Comparison of ENCODE assay signal across 8 mouse cellular contexts in the genomic region with DNA sequence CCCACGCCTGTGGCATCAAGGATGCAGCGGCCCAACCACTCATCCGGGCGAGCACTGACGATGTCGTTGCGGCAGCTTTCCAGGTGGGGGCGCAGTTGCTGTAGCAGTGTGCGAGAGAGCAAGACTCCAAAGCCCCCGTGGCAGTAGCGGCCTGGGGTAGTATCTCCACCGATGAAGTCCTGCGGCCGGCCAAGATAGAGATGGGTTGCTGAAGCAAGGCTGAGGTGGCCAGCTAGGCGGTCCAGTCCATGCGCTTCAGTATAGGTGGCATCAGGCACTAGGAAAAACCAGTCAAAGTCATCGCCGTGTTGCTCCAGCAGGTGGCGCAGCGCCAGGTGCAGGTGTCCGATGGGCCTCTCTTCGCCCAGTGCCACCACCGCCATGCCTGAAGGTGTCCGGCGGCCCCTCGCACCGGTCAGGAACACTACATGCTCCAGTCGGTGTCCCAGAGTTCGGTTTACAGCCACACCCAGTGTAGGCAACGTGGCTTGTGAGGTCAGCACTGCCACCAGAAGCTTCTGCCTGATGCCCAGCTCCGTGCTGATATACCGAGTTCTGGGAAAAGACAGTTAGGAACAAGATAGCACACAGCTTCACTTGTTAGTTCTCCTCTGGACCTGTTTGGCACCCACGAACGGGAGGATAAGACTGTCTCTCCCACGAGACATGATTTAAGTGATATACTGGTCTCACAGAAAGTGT. TPM values are rescaled to one million over a fixed set of nuclear protein-coding genes. Genes with fewer than 3 reads are reported as not detected.
DNase-seq lines count a peak whose midpoint lies in the region; ATAC-seq and TF ChIP-seq lines count a peak whose summit lies in the region.

No protein-coding gene starts in this region.

- H3K9ac ChIP-seq in ES-E14 (ENCODE audit: insufficient read depth, low read depth, low read length, poor library complexity, severe bottlenecking) = no peak overlapping the region; the same call in 1 of the 2 replicates
- peak overlapping the region; percentile 37; the same call in 1 of the 2 replicates for H3K9ac ChIP-seq in forebrain, embryonic 13.5 days

- peaks cover 27% of the 10 kb centered on the region for H3K36me3 ChIP-seq in ES-E14 (ENCODE audit: control insufficient read depth, insufficient read depth, low read length, poor library complexity, severe bottlenecking)
- H3K36me3 ChIP-seq in forebrain, embryonic 13.5 days (ENCODE audit: poor library complexity, severe bottlenecking) = peaks cover 47% of the 10 kb centered on the region

- H3K27me3 ChIP-seq in forebrain, embryonic 13.5 days = peaks cover 7% of the 10 kb centered on the region

- H3K27ac ChIP-seq in ES-E14 (ENCODE audit: insufficient read depth, low read depth, low read length, poor library complexity, severe bottlenecking) = no peak overlapping the region
- no peak overlapping the region for H3K27ac ChIP-seq in forebrain, embryonic 13.5 days

- H3K4me1 ChIP-seq in ES-E14 (ENCODE audit: control insufficient read depth in 2 of 2, insufficient read depth in 2 of 2, low read length in 2 of 2, poor library complexity in 1 of 2) = peaks cover 4 to 8% of the 10 kb centered on the region in 2 experiments; a peak in 2 of 4 replicates
- peaks cover 37% of the 10 kb centered on the region for H3K4me1 ChIP-seq in forebrain, embryonic 13.5 days

- WGBS in forebrain, embryonic 13.5 days = 10% methylated on average over 35 of the region's 35 CpGs

- peak overlapping the region; percentile 18 to 25; a peak in 2 of 4 replicates for H3K4me3 ChIP-seq in ES-E14 (ENCODE audit: insufficient read depth in 1 of 2, low read depth in 1 of 2, low read length in 2 of 2, poor library complexity in 1 of 2, severe bottlenecking in 1 of 2)
- H3K4me3 ChIP-seq in forebrain, embryonic 13.5 days = peak overlapping the region; percentile 87

- no peaks in the 10 kb centered on the region for H3K9me3 ChIP-seq in ES-E14 (ENCODE audit: control insufficient read depth, insufficient read depth, low read depth, low read length)
- H3K9me3 ChIP-seq in forebrain, embryonic 13.5 days (replicated peaks) = no peaks in the 10 kb centered on the region

- in situ Hi-C loops in ES-E14 (cut with MboI; ENCODE audit: low sequenced_read_pairs in 2 of 2, unreplicated experiment in 2 of 2) = no loop called here

- DNase-seq in ES-E14 (ENCODE audit: low read depth, low spot score) = peak; percentile 66
- DNase-seq in c-Kit-positive CD71-positive TER-119-positive erythroid progenitor cells, embryonic 14.5 days (ENCODE audit: low spot score) = peak; percentile 70
- DNase-seq in layer of hippocampus, adult 9-11 months = peak; percentile 78
- DNase-seq in lung, postnatal 10 days = peak; percentile 86
- DNase-seq in ovary, postnatal 36 days (ENCODE audit: low spot score) = peak; percentile 85
- peak; percentile 81 for DNase-seq in thymus, postnatal 14 days

- no peak for ATAC-seq in forebrain, embryonic 13.5 days
- peak; percentile 50 to 54; a peak in 3 of 4 replicates for ATAC-seq in hematopoietic stem cell, adult 5-6 weeks (replicated peaks in 1 of 2; ENCODE audit: insufficient read depth in 1 of 2, low FRiP score in 2 of 2, low TSS enrichment in 1 of 2, low read depth in 1 of 2, poor library complexity in 2 of 2, severe bottlenecking in 2 of 2)

- peak overlapping the region; percentile 90 for H3K4me2 ChIP-seq in forebrain, embryonic 13.5 days

TF ChIP-seq in ES-E14, 5 proteins besides CTCF, POLR2A, EP300 and RAD21:
- TF ChIP-seq ZC3H11A (IDR thresholded peaks at IDR 0.05; ENCODE audit: borderline replicate concordance, low read depth, low read length) (0 out of 2 replicates have a peak, but pooled peaks have one; percentile 22), MAFK (IDR thresholded peaks at IDR 0.05; ENCODE audit: insufficient read depth, low read depth, low read length) (no peak), CHD2 (IDR thresholded peaks at IDR 0.05; ENCODE audit: low read depth, low read length) (no peak), HCFC1 (IDR thresholded peaks at IDR 0.05; ENCODE audit: borderline replicate concordance, insufficient read depth, low read length) (0 out of 2 replicates have a peak, but pooled peaks have one; percentile 25), ZNF384 (IDR thresholded peaks at IDR 0.05; ENCODE audit: low read depth, low read length) (0 out of 2 replicates have a peak, but pooled peaks have one; percentile 23)

RNA-seq across cellular contexts. Expression of a gene that starts 1.7 kb away (rescaled TPM):
- 43.5 and 80.3 TPM in 2 replicates for total RNA-seq in ES-E14 (2012; rRNA removed)
- 16.9 and 18.6 TPM in 2 replicates for polyA plus RNA-seq in forebrain, embryonic 13.5 days (2015; fragmentation: Nextera tagmentation; extraction: Ambion mirVana)
- total RNA-seq in hematopoietic stem cell, adult 5-6 weeks (2017) = 0.10 and 2.1 TPM in 2 replicates

RNA-seq across cellular contexts. Expression of a gene that starts 1.9 kb away (rescaled TPM):
- 1.6 TPM in 2 replicates for total RNA-seq in ES-E14 (2012; rRNA removed)
- polyA plus RNA-seq in forebrain, embryonic 13.5 days (2015; fragmentation: Nextera tagmentation; extraction: Ambion mirVana) = 34.0 and 35.5 TPM in 2 replicates
- not detected in 2 replicates for total RNA-seq in hematopoietic stem cell, adult 5-6 weeks (2017)

RNA-seq across cellular contexts. Expression of a gene that starts 27.2 kb away (rescaled TPM):
- total RNA-seq in ES-E14 (2012; rRNA removed) = not detected in 2 replicates
- polyA plus RNA-seq in forebrain, embryonic 13.5 days (2015; fragmentation: Nextera tagmentation; extraction: Ambion mirVana) = 4.0 and 5.4 TPM in 2 replicates
- total RNA-seq in hematopoietic stem cell, adult 5-6 weeks (2017) = not detected in 2 replicates

RNA-seq across cellular contexts. Expression of a gene that starts 28.8 kb away (rescaled TPM):
- total RNA-seq in ES-E14 (2012; rRNA removed) = 45.0 and 52.2 TPM in 2 replicates
- 15.5 and 17.2 TPM in 2 replicates for polyA plus RNA-seq in forebrain, embryonic 13.5 days (2015; fragmentation: Nextera tagmentation; extraction: Ambion mirVana)
- total RNA-seq in hematopoietic stem cell, adult 5-6 weeks (2017) = 9.7 and 11.3 TPM in 2 replicates

RNA-seq across cellular contexts. Expression of a gene that starts 29.5 kb away (rescaled TPM):
- total RNA-seq in ES-E14 (2012; rRNA removed) = 0.80 and 1.6 TPM in 2 replicates
- polyA plus RNA-seq in forebrain, embryonic 13.5 days (2015; fragmentation: Nextera tagmentation; extraction: Ambion mirVana) = 5.8 and 8.0 TPM in 2 replicates
- total RNA-seq in hematopoietic stem cell, adult 5-6 weeks (2017) = 1.2 and 1.6 TPM in 2 replicates

Comparison
In these comparisons a context has a peak if more than half of its experiments do, and no peak if none do; other contexts are left out.
1. RNA of a gene that starts 1.7 kb away (total RNA-seq): 43.5 to 80.3 TPM in ES-E14; 0.10 to 2.1 TPM in hematopoietic stem cell, adult 5-6 weeks; every median in the first group is over 10 times any median in the second.
2. Peak in every context shown above with its lines, with median percentiles within 50 percentile points of each other: DNase-seq.